In genomic region chr11:77215951-77216760, GRCm38 (mm10) we compare ENCODE assay signal across 8 mouse cellular contexts. TPM values are rescaled to one million over a fixed set of nuclear protein-coding genes. Genes with fewer than 3 reads are reported as not detected.
A peak's percentile ranks its signal among the peaks of the same experiment; 100 is the strongest.
DNase-seq lines count a peak whose midpoint lies in the region; ATAC-seq lines count a peak whose summit lies in the region.

Ssh2 (plus strand) TSS chr11:77216287.

- H3K9me3 ChIP-seq in intestine, embryonic 15.5 days: no peaks in the 10 kb centered on the region

- no peaks in the 10 kb centered on the region for H3K36me3 ChIP-seq in intestine, embryonic 15.5 days

- H3K4me1 ChIP-seq in intestine, embryonic 15.5 days (replicated peaks): 0 out of 2 replicates have a peak, but pooled peaks cover 4% of the 10 kb centered on the region

- peak within 1 kb of the TSS; percentile 82 for H3K4me3 ChIP-seq in intestine, embryonic 15.5 days (replicated peaks)

- H3K27me3 ChIP-seq in intestine, embryonic 15.5 days (replicated peaks): no peaks in the 10 kb centered on the region

- peak within 1 kb of the TSS; percentile 85 for H3K9ac ChIP-seq in intestine, embryonic 15.5 days

- peak; percentile 58 for DNase-seq in adrenal gland, adult 8-10 months
- DNase-seq in embryo, embryonic 11.5 days (ENCODE audit: low read depth, low spot score): peak; percentile 83
- peak; percentile 66 to 84 for DNase-seq in gastrocnemius, postnatal 4 days (ENCODE audit: low spot score in 2 of 2)
- peak; percentile 81 to 85 for DNase-seq in left cerebral cortex, postnatal 25 days (ENCODE audit: low spot score in 2 of 2)
- peak; percentile 93 for DNase-seq in mesoderm, embryonic 11.5 days (ENCODE audit: low read depth, low spot score)
- DNase-seq in right cerebral cortex, postnatal 36 days (ENCODE audit: low spot score in 2 of 2): peak; percentile 72 to 76
- DNase-seq in urinary bladder, postnatal 4 days (ENCODE audit: low spot score in 2 of 2): peak; percentile 71 to 79

- H3K27ac ChIP-seq in intestine, embryonic 15.5 days: peak within 1 kb of the TSS; percentile 89

- peak; percentile 93 for ATAC-seq in intestine, embryonic 15.5 days

- peak within 1 kb of the TSS; percentile 91 for H3K4me2 ChIP-seq in intestine, embryonic 15.5 days (replicated peaks)

- WGBS in intestine, embryonic 15.5 days: under 1% methylated on average over 80 of the region's 82 CpGs

- intact Hi-C loops in left cerebral cortex, postnatal 25 days (cut with DNase I): loop anchor here (2.0 kb wide), 1 partner anchor 93 kb away; no protein-coding TSS in a partner anchor

RNA-seq across cellular contexts. Expression of gene Ssh2, which starts in this region (rescaled TPM):
- total RNA-seq in adrenal gland, adult 8-10 months (2022): 10 to 100 TPM; 14.8 to 23.1 (median 18.3) TPM
- 10 to 100 TPM; 29.1 to 35.9 TPM for total RNA-seq in gastrocnemius, postnatal 4 days (2021)
- polyA plus RNA-seq in intestine, embryonic 15.5 days (2015; fragmentation: Nextera tagmentation; extraction: Ambion mirVana): 5.7 and 5.8 TPM in 2 replicates
- total RNA-seq in left cerebral cortex, postnatal 25 days (2021): 10 to 100 TPM; 34.8 to 37.1 TPM

Comparison
In these comparisons a context has a peak if more than half of its experiments do, and no peak if none do; other contexts are left out.
1. Peak in every context shown above with its lines: DNase-seq, ATAC-seq, H3K4me3 ChIP-seq and H3K27ac ChIP-seq.